Mouse (Mus musculus): ENCODE measurements around the gene Mcam.

DNA sequence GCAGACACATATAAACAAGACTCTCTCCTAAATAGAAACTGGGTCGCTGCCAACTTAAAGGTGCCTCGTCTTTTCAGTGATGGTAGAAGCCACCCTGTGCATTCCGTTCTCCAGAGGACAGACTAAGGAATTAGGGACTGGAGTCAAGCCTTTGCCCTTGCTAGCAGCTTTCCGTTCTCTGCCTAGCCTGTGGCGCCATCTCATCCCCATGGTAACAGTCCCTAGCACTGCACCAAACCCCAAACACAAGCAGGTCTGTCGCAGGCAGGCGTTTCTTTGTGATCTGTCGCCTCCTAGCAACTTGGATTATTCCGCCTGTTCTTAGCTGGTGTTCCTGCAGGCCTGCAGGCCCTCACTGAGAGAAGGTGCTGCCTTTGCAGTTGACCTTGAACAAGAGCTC lies 37.7 kb upstream of the Mcam start:
- TF ChIP-seq POLR2A (IDR thresholded peaks at IDR 0.05; ENCODE audit: low read depth, low read length), result no peak
- TF ChIP-seq CTCF (conservative IDR thresholded peaks at IDR 0.05; ENCODE audit: insufficient read depth, insufficient read length, low read depth, low read length), result no peak

Measured in kidney, adult 2 months (tissue).